Mouse (Mus musculus) subcutaneous adipose tissue, adult 2 months (tissue): ENCODE data around the gene Abcc6. TPM values are rescaled to one million over a fixed set of nuclear protein-coding genes. Genes with fewer than 3 reads are reported as not detected.

ENCODE experiments used
- polyA plus RNA-seq: library from polyadenylated mRNA; depleted of rRNA; stranded (reverse); fragments of >200 nt; gene quantifications from 2 replicates; pipeline ENCODE4 v1.2.3, GENCODE M21; 2012; ENCODE audit warnings: low replicate concordance; rRNA removed

Gene Abcc6
- 0.23 and 0.82 TPM in 2 replicates for polyA plus RNA-seq

GRCm38 (mm10) chr7:46030145-46030488, at the start of gene Abcc6:
Gene Abcc6 (minus strand): TSS chr7:46030302.

GRCm38 (mm10) chr7:46033109-46033869, 3.2 kb upstream of the Abcc6 start, which contains the start of gene Nomo1:
Gene Nomo1 (plus strand): TSS chr7:46033698.

GRCm38 (mm10) chr7:45923762-45924428, 106.2 kb downstream of the Abcc6 start, which contains the start of gene Ccdc114:
Gene Ccdc114 (plus strand): TSS chr7:45924072.

GRCm38 (mm10) chr7:45921242-45921621, 108.9 kb downstream of the Abcc6 start, which contains the start of gene Emp3:
Gene Emp3 (minus strand): TSS chr7:45921404.

Other genes starting within 250 kb of the Abcc6 start
- gene Lmtk3, start 246.6 kb downstream of the Abcc6 start, polyA plus RNA-seq: 0.63 and 25.3 TPM in 2 replicates
- 0.23 and 2.8 TPM in 2 replicates for gene Sult2b1, start 245.6 kb downstream of the Abcc6 start, polyA plus RNA-seq
- gene Cyth2, start 215.7 kb downstream of the Abcc6 start, polyA plus RNA-seq: 51.8 and 57.9 TPM in 2 replicates
- 4.8 and 23.1 TPM in 2 replicates for gene Kcnj14, start 205.5 kb downstream of the Abcc6 start, polyA plus RNA-seq
- 14.7 and 32.7 TPM in 2 replicates for gene Grwd1, start 199.4 kb downstream of the Abcc6 start, polyA plus RNA-seq
- 371 and 393 TPM in 2 replicates for gene Kdelr1, start 157.5 kb downstream of the Abcc6 start, polyA plus RNA-seq
- gene Grin2d, start 151.9 kb downstream of the Abcc6 start, polyA plus RNA-seq: 1.1 and 6.1 TPM in 2 replicates
- gene Syngr4, start 133.6 kb downstream of the Abcc6 start, polyA plus RNA-seq: 0.19 TPM in 1 of 2 replicates, not detected in the other
- 85.1 and 137 TPM in 2 replicates for gene Tmem143, start 133.4 kb downstream of the Abcc6 start, polyA plus RNA-seq
- 179 and 360 TPM in 2 replicates for gene Emp3, start 108.9 kb downstream of the Abcc6 start, polyA plus RNA-seq
- 4.2 and 9.5 TPM in 2 replicates for gene Ccdc114, start 106.2 kb downstream of the Abcc6 start, polyA plus RNA-seq
- 64.3 and 77.7 TPM in 2 replicates for gene Nomo1, start 3.4 kb upstream of the Abcc6 start, polyA plus RNA-seq
- gene Kcnj11, start 70.5 kb upstream of the Abcc6 start, polyA plus RNA-seq: 0.24 and 0.47 TPM in 2 replicates
- 0.27 and 1.5 TPM in 2 replicates for gene Abcc8, start 149.7 kb upstream of the Abcc6 start, polyA plus RNA-seq
- not detected in 2 replicates for gene Ush1c, start 208.2 kb upstream of the Abcc6 start, polyA plus RNA-seq
- not detected in 2 replicates for gene Otog, start 210.7 kb upstream of the Abcc6 start, polyA plus RNA-seq